Mouse (Mus musculus) gastrocnemius, postnatal 25 days (tissue): Measurements from ENCODE around the gene Thsd7b. TPM values are rescaled to one million over a fixed set of nuclear protein-coding genes. Genes with fewer than 3 reads are reported as not detected.
"Not testable (repeated sequence)": the region's sequence is repeated elsewhere in the genome, so short reads cannot be mapped to it uniquely, and the experiment has no call there.

Source experiments
- DNase-seq: peaks from one replicate; pipeline ENCODE4 v3.0.0; 2022
- total RNA-seq, 2 experiments: library from RNA; stranded (reverse); gene quantifications; 1 replicate in 1 of 2; 2 replicates in 1 of 2; pipeline ENCODE4 v1.2.3; 2021

Thsd7b gene
- total RNA-seq, 2 experiments from 2014 or later, result 0.51 to 0.64 TPM

DNA sequence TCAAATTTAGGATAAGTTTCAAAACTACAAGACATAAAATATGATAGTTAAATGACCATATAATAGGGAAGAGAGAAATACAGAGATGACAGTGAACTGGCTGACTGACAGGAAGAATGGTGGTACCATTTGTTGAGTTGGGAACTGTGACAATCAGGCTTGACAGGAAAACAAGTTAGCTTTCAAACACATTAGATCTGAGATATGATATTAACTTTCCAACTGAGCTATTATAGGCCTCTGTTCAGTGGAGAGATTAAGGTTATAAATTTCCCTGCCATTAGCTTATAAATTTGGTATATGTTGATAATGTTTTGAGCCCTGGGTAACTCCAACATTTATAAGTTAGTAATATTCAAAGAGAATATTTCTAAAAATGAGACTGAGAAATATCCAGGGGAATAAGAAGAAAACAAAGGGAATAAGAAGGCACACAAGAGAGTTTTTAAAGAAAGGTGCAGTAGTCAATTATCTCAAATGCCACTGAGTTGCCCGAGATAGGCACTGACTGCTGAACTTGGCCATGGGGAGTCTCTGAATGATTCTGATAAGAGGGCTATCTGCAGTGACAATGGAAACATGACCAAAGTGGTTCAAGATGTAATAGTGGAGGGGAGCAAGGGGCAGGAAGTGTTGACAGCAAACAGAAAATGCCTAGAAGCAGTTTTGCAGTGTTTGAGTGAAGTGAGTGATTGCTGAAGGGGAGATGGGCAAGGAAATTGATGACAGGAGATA is 839.6 kb downstream of the Thsd7b start:
- DNase-seq, result no peak

DNA sequence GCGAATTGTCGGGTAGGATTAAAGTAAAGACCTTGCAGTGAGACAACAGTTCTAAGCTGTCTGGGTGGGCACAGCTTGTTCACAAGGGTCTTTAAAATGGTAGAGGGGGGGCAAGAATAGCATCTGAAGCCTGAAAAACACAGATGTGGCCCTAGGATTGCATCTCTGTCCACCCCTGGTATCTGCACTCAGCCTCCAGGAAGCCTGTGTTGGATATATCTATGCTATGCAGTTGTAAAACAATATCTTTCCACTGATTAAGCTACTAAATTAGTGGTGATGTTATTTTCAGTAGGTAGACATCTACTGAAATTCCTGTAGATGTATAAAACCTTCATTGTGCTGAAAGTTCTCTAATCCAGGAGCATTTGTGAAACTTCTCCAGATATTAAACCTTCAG is 840.4 kb downstream of the Thsd7b start:
- no peak for DNase-seq

DNA sequence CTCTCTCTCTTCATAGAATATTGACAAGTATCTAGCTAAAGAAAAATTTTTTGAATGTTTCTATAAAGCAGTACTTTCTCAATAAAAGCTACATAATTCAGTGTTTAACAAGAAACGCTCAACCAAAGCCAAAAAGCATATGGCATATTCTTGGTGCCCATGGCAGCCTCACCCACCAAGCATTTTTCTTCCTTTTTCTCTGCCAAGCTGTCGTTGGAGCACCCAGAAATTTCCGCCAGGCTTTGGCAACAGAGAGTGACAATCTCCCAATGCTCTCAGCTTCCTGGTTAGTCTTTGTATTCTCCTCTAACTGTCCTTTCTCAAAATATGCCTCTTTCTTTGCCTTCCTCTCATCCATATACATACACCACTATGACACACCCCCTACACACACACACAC is 857.8 kb downstream of the Thsd7b start:
- DNase-seq, result no peak

DNA sequence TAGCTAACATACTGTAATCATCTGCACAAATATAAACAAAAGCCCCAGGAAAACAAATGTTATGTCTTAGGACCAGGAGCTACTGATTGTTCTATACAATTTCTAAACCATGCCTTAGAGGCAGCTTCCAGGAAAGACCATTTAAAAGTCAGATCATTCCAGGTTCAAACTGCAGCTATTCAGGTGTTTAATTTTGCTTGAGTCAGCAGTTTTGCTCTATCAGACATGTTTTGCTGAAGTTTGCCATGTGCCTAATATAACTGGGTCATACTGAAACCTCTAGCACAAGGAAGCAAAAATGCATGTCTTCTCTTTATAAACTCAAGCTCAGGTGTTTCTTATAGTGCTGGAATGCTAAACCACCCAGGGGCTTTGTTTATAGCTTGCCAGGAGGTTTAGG is 893.1 kb downstream of the Thsd7b start:
- no peak for DNase-seq

DNA sequence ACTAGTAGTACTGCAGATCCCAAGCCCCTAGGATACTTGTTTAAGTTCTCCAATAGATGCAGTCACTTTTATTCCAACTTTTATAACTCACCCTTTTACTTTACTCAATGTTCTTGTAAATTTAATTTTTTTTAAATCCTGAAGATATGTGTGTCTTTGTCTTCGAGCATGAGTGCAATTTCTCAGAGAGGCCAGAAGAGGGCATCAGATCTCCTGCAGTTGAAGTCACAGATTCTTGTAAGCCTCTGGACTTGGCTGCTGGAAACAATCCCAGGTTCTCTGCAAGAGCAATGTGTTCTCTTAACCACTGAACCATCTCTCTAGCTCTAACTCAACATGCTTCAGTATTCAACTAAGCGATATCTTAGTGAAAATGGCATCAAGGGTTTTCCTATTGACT is 894.2 kb downstream of the Thsd7b start:
- DNase-seq, result no peak

DNA sequence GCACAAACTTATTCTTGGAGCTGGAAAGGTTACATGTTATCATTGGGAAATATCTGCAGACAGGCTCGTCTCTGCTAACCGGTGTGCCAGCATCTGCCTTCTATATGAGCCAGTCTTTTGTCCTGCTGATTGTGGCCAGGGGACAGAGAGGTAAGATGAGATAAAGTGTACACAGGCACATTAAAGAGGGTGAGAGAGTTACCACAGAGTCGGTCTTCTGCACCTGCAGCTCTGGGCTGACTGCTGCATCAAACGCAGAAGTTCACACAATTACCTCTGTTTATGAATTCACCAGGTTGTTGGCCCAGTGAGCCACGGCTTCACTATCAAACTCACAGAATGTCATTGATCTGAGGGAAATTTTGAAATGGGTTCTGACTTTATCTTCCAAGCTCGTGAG is 896.8 kb downstream of the Thsd7b start:
- no peak for DNase-seq

DNA sequence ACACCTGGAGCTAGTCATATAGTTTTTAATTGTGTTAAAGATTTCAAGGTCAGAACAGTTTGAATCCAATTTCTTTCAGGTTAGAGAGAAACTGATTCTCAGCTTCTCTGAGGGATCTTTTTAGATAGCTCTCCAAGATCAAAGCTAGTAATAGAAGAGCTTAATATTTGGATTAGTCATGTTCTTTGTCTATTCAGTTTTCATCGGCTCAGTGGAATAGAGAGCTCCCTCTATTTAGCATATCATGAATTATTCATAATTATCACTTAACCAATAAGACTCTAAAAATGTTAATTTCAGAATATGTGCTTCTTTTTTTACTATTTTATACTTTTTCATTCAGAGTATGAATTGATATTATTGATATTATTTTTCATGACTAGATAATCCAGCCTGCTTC is 897.2 kb downstream of the Thsd7b start:
- DNase-seq, result no peak

DNA sequence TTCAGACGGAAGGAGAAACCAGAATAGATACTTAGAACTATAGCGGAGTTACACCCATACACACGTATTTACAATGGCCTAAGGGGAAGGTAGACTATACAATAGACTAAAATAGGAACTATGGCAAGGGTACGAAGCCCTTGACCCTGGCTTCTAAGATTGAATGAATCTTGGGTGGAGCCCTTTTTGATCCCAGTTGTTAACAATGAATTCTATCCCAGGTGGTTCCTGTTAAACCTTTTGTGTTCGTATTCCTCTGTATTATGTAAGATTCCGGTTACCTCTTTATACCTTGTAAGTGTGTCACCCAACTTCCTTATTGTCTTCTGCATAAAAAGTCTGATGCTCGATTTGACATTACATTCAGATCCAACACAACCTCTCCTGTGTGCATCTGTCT is 913.7 kb downstream of the Thsd7b start:
- DNase-seq, result not testable (repeated sequence)

DNA sequence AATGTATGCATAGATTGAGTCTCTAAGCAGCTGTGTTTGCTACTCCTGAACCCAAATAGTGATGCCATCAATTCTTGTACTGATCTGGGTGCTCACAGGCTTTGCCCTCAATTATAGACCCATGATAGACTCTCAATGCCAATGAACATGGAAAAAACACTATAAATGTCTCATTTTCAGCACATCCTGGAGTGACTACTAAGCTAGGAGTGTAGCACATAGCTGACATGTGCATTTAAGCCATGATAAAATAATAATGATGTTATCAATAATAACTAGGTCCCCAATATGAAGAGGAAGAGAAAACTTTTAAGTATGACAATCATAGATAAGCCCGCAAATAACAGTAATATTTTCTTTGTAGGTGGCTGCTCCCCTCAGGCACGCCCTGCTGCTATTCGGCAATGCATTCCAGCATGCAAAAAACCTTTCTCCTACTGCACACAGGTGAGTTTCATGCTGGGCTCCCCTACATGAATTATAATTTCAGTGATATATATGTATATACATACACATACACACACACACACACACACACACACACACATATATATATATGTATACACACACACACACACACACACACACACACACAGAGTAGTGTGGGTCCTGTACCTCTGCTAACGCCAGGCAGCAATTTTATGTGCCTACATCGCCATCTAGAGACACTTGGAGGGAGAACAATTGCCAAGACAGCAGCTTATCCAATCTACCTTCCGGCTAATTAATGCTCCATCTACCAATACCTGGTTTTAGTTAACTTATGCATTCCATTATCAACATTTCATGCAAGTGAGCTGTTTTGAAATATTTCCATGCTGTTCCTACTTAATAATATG is 919.3 kb downstream of the Thsd7b start:
- no peak for DNase-seq

DNA sequence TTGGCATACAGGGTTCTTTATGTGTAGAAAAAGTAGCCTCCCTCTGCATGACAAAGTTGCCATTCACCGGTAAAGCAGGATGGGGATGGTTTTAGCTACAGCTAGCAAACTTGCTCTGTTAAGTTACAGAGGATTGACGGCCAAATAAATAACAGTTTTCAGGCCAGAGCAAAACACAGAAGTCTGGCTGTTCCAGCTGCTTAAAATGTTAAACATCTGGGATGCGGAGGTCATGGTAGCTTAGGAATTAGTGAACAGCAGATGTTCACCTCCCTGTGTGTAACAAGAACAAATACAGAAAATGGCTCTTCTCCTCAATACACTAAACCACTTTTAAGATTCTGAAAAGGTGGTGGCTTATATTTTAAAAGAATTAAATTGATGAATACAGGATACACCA is 944.3 kb downstream of the Thsd7b start:
- DNase-seq, result no peak

DNA sequence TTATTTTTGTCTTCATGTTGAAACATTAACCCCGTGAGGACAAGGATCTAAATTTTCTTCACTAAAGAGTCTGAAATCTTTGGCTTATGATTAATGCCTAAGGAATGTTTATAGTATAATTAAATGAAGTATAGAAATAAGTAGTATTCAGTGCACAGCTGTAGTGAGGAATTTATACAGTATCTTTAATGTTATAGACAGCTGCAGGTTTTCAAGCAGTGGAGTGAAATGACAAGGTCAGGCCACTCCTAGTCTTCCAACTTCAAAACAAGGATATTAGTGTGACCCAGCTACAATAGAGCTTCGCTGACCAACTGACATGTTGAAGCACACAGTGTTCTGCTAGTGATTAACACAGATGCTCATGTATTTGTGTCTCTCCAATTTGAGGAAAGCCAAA is 949.8 kb downstream of the Thsd7b start:
- no peak for DNase-seq

DNA sequence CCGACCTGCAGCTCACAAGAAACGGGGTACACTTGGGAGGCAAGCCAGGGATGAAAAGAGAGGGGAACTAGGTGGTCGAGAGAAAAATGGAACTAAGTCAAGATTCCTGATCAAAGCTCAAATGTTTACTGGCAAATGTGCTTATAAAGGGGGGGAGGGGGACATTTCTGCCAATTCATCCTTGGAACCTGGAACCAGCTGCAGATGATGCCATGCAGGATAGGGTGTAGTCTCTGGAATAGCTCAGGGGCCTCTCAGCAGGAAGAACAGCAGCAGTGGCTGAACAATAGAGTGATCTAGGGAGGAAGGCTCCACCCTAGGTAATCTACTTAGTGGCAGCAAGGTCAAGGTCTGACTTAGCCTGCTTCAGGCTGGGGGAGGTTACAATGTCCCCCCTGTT is 972.5 kb downstream of the Thsd7b start:
- no peak for DNase-seq

DNA sequence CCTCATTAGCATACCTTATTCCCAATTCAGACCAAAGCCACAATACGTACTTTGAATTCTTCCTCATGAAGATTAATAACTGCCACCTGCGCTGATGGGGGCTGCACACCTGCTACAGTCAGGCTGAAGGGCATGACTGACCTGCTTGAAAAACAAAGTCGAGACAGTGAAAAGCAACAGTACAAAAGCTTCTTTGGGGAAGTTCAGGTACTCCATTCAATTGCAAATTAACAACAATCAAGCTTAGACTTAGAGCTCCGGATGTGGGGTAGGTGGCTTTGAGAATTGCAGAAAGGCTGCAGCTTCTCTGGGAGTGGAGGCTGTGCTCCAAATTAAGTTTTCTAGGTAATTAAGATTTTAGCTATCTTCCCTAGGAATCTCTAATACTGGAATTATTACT is 973.2 kb downstream of the Thsd7b start:
- not testable (repeated sequence) for DNase-seq

DNA sequence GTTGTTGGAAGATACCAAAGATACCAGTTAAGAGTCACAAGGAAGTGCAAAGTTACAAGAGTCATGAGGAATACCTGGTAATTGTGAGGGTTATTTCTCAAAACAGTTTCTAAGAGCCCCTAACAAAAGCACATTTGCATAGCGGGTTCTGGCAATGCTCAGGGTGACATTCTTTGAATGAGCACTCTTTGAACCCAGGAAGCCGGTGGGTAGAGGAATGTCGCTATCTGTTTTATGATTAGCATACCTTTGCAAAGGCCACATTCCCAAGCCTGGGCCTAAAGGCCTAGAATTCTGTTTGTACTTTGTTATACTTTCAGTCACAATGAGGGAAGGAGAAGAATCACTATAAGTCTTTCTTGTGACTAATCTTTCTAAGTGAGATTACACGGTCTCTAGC is 973.8 kb downstream of the Thsd7b start:
- DNase-seq, result not testable (repeated sequence)

DNA sequence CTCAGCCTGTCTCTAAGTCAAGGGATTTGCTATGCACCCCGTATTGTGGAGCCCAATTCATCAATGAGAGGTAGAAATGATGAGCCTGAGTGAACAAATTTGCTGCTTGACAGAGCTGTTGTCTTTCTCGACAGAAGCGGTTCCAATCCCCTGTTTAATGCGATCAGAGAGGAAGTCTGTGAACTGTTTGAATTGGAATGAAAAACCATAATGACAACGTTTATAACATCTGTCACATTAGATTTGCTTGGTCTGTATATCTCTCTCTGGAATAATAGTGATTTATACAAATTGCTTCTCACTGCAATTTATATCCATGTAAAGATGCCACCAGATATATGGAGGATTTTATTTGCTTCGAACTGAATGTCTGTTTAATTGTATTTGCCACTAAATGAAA is 988.9 kb downstream of the Thsd7b start:
- no peak for DNase-seq
